Mouse (Mus musculus) G1E (cell line): ENCODE results near the gene Hectd4.

ENCODE experiments used
- CTCF ChIP-seq: IDR thresholded peaks from 2 replicates; pipeline ENCODE4 v1.5.1; 2012; ENCODE audit warnings: low read depth, low read length, inconsistent platforms, mixed read lengths
- GATA1 ChIP-seq: IDR thresholded peaks from 2 replicates; pipeline ENCODE4 v1.6.1; 2012; ENCODE audit warnings: borderline replicate concordance, low read length, inconsistent platforms, mixed read lengths
- TAL1 ChIP-seq: conservative IDR thresholded peaks from 2 replicates; pipeline ENCODE4 v1.6.1; 2012; ENCODE audit warnings: low read depth, low read length, inconsistent platforms, mixed read lengths

- TF ChIP-seq CTCF: no peak
- TF ChIP-seq GATA1: no peak
- no peak for TF ChIP-seq TAL1
Measured at GRCm38 (mm10) chr5:121292309-121293165, 72.5 kb downstream of the Hectd4 start.
